Mouse (Mus musculus) effector memory CD4-positive, alpha-beta T cell, adult 7 months (primary cell): ENCODE measurements around the gene Adat3. TPM values are rescaled to one million over a fixed set of nuclear protein-coding genes. Genes with fewer than 3 reads are reported as not detected.

Experiments
- polyA plus RNA-seq: library from polyadenylated mRNA; unstranded; fragments of 100-300 nt; shearing (Covaris generic); gene quantifications from one replicate; pipeline ENCODE4 v1.2.1, GENCODE M21; 2017

Gene Adat3
- polyA plus RNA-seq: 6.2 TPM

GRCm38 (mm10) chr10:80602698-80603325 lies at the start of gene Adat3, which contains the start of gene Scamp4:
TSS of gene Adat3 (plus strand) at chr10:80602880.
TSS of gene Scamp4 (plus strand) at chr10:80602872.

GRCm38 (mm10) chr10:80561116-80561944 lies 41.4 kb upstream of the Adat3 start, which contains the start of gene Rexo1:
TSS of gene Rexo1 (minus strand) at chr10:80561560.

GRCm38 (mm10) chr10:80577195-80578130 lies 25.2 kb upstream of the Adat3 start, which contains the start of gene Klf16:
TSS of gene Klf16 (minus strand) at chr10:80577321.

GRCm38 (mm10) chr10:80589879-80590854 lies 12.5 kb upstream of the Adat3 start, which contains the start of gene Abhd17a:
TSS of gene Abhd17a (minus strand) at chr10:80590341.

GRCm38 (mm10) chr10:80605721-80606120 lies 3.0 kb downstream of the Adat3 start, which contains the start of gene Gm49322:
TSS of gene Gm49322 (plus strand) at chr10:80606021.

DNA sequence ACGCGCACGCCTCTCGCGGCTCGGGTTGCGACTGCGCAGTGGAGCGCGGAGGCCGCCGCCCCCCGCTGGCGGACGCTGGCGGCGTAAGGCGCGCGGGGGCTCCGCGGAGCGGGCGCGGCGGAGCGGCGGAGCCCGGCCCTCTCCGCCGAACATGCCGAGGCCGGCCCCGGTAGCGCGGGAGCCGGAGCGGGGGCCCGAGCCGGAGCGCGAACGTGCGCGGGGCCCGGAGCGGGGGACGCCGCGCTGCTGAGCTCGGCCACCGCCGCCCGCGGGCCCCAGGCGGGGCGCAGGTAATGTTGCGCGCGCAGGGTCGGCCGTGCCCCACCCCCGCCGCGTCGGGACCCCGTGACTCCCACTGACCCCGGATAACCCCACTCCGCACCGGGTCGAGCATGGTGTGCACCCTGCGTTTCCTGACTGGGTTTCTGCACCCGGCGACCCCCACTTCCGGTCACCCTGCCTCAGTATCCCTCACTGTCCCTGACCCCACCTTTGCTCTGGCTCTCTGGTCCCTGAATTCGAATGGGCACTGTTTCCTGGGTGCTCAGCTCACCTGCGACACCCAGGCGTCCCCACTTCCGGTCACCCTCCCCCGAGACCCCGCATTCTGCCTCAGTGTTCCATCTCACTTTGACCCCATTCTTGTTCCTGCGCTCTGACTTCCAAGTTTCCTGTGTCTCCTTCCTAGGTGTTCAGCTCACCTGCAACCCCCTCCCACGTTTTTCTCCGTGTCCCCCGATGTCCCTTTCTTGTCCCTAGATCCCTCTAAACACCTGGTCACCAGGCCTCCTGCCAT lies 20.2 kb downstream of the Adat3 start, which contains the start of gene Csnk1g2:
Gene Csnk1g2 (plus strand): TSS at position 178 of the 796 bp plus-strand sequence.

GRCm38 (mm10) chr10:80656863-80657623 lies 54.4 kb downstream of the Adat3 start, which contains the start of gene Btbd2:
TSS of gene Btbd2 (minus strand) at chr10:80657071.

Other genes with a start within 250 kb of the Adat3 start
- gene Plk5, start 246.4 kb upstream of the Adat3 start, polyA plus RNA-seq: not detected
- gene Mex3d, start 215.2 kb upstream of the Adat3 start, polyA plus RNA-seq: 7.3 TPM
- 92.9 TPM for gene Mbd3, start 203.3 kb upstream of the Adat3 start, polyA plus RNA-seq
- gene Uqcr11, start 196.1 kb upstream of the Adat3 start, polyA plus RNA-seq: 115 TPM
- 88.8 TPM for gene Tcf3, start 169.2 kb upstream of the Adat3 start, polyA plus RNA-seq
- gene Onecut3, start 108.0 kb upstream of the Adat3 start, polyA plus RNA-seq: 0.07 TPM
- gene Atp8b3, start 63.8 kb upstream of the Adat3 start, polyA plus RNA-seq: 0.10 TPM
- gene Rexo1, start 41.3 kb upstream of the Adat3 start, polyA plus RNA-seq: 55.7 TPM
- 16.2 TPM for gene Klf16, start 25.6 kb upstream of the Adat3 start, polyA plus RNA-seq
- 92.3 TPM for gene Abhd17a, start 12.5 kb upstream of the Adat3 start, polyA plus RNA-seq
- 106 TPM for gene Scamp4, start within 50 bp of the Adat3 start, polyA plus RNA-seq
- 14.3 TPM for gene Gm49322, start 3.1 kb downstream of the Adat3 start, polyA plus RNA-seq
- gene Csnk1g2, start 20.0 kb downstream of the Adat3 start, polyA plus RNA-seq: 338 TPM
- 16.0 TPM for gene Btbd2, start 54.2 kb downstream of the Adat3 start, polyA plus RNA-seq
- 200 TPM for gene Mknk2, start 75.2 kb downstream of the Adat3 start, polyA plus RNA-seq
- gene Mob3a, start 99.1 kb downstream of the Adat3 start, polyA plus RNA-seq: 123 TPM
- 72.1 TPM for gene Izumo4, start 99.3 kb downstream of the Adat3 start, polyA plus RNA-seq
- 70.3 TPM for gene Ap3d1, start 139.4 kb downstream of the Adat3 start, polyA plus RNA-seq
- gene Dot1l, start 152.3 kb downstream of the Adat3 start, polyA plus RNA-seq: 52.5 TPM
- 57.5 TPM for gene Sf3a2, start 195.3 kb downstream of the Adat3 start, polyA plus RNA-seq
- 202 TPM for gene Plekhj1, start 195.7 kb downstream of the Adat3 start, polyA plus RNA-seq
- not detected for gene Amh, start 202.4 kb downstream of the Adat3 start, polyA plus RNA-seq
- gene Jsrp1, start 210.6 kb downstream of the Adat3 start, polyA plus RNA-seq: 2.0 TPM
- gene Oaz1, start 223.8 kb downstream of the Adat3 start, polyA plus RNA-seq: 2,187 TPM
- 0.11 TPM for gene Lingo3, start 241.2 kb downstream of the Adat3 start, polyA plus RNA-seq